Mouse (Mus musculus) heart, adult 18-20 months (tissue): Measurements from ENCODE around the gene Acat1. TPM values are rescaled to one million over a fixed set of nuclear protein-coding genes. Genes with fewer than 3 reads are reported as not detected.

ENCODE experiments used
- DNase-seq, 2 experiments: peaks; one replicate each; pipeline ENCODE4 v3.0.0; 2021 to 2022; ENCODE audit warnings: mixed read lengths in 1 of 2
- total RNA-seq, 2 experiments: library from RNA; stranded (reverse); gene quantifications; 2 replicates each; pipeline ENCODE4 v1.2.3; 2021

The Acat1 gene
- total RNA-seq, 2 experiments from 2014 or later, result 340 to 351 TPM

- peak in 1 of 2 experiments; percentile 24 for DNase-seq
Measured at GRCm38 (mm10) chr9:53535416-53536320, 74.5 kb downstream of the Acat1 start.

Other genes starting within 250 kb of the Acat1 start
- gene Kdelc2, start 226.4 kb downstream of the Acat1 start, total RNA-seq, result 1 to 10 TPM; 8.1 to 9.0 TPM
- gene 4930550C14Rik, start 208.1 kb downstream of the Acat1 start, total RNA-seq, result not detected
- 10 to 100 TPM in 1 of 2 experiments, 1 to 10 TPM in 1; 9.7 to 11.4 TPM for gene Atm, start 73.6 kb downstream of the Acat1 start, total RNA-seq
- gene Npat, start 73.3 kb downstream of the Acat1 start, total RNA-seq, result 1 to 10 TPM; 5.1 to 5.3 TPM
- gene Cul5, start 59.6 kb upstream of the Acat1 start, total RNA-seq, result 10 to 100 TPM; 48.4 to 48.6 TPM
- gene Rab39, start 95.8 kb upstream of the Acat1 start, total RNA-seq, result under 1 TPM; 0.23 to 0.25 TPM
- under 1 TPM in 1 of 2 experiments, not detected in 1; 0.15 TPM for gene Slc35f2, start 161.2 kb upstream of the Acat1 start, total RNA-seq
- gene Sln, start 239.8 kb upstream of the Acat1 start, total RNA-seq, result 10 to 100 TPM; 81.9 to 86.0 TPM